Mouse (Mus musculus): ENCODE results near the gene Got2. TPM values are rescaled to one million over a fixed set of nuclear protein-coding genes. Genes with fewer than 3 reads are reported as not detected.
A peak's percentile ranks its signal among the peaks of the same experiment; 100 is the strongest.

Gene Got2
- polyA plus RNA-seq, 1 experiment, result 154 TPM

- DNase-seq (ENCODE audit: low read depth), result no peak
- no peak for TF ChIP-seq CTCF (IDR thresholded peaks at IDR 0.05; ENCODE audit: borderline replicate concordance, extremely low read depth, insufficient read depth, insufficient read length)
- no peak for TF ChIP-seq POLR2A (IDR thresholded peaks at IDR 0.05; ENCODE audit: borderline replicate concordance, extremely low read depth, insufficient read depth, insufficient read length, poor library complexity, severe bottlenecking)
These were observed 34.2 kb downstream of the Got2 start for GRCm38 (mm10) chr8:95854174-95854573.

GRCm38 (mm10) chr8:95853102-95853843 is 35.1 kb downstream of the Got2 start, which contains the start of gene Slc38a7:
Gene Slc38a7, minus strand, starts transcription at chr8:95853539.
- TF ChIP-seq POLR2A (IDR thresholded peaks at IDR 0.05; ENCODE audit: borderline replicate concordance, extremely low read depth, insufficient read depth, insufficient read length, poor library complexity, severe bottlenecking) (no peak), CTCF (IDR thresholded peaks at IDR 0.05; ENCODE audit: borderline replicate concordance, extremely low read depth, insufficient read depth, insufficient read length) (no peak)
- DNase-seq (ENCODE audit: low read depth), result peak; percentile 95

- TF ChIP-seq POLR2A (IDR thresholded peaks at IDR 0.05; ENCODE audit: borderline replicate concordance, extremely low read depth, insufficient read depth, insufficient read length, poor library complexity, severe bottlenecking), result no peak
- no peak for TF ChIP-seq CTCF (IDR thresholded peaks at IDR 0.05; ENCODE audit: borderline replicate concordance, extremely low read depth, insufficient read depth, insufficient read length)
- no peak for DNase-seq (ENCODE audit: low read depth)
These were observed 36.1 kb downstream of the Got2 start for GRCm38 (mm10) chr8:95852290-95852689.

GRCm38 (mm10) chr8:95850326-95850725 is 38.0 kb downstream of the Got2 start:
- no peak for TF ChIP-seq POLR2A (IDR thresholded peaks at IDR 0.05; ENCODE audit: borderline replicate concordance, extremely low read depth, insufficient read depth, insufficient read length, poor library complexity, severe bottlenecking)
- TF ChIP-seq CTCF (IDR thresholded peaks at IDR 0.05; ENCODE audit: borderline replicate concordance, extremely low read depth, insufficient read depth, insufficient read length), result no peak
- no peak for DNase-seq (ENCODE audit: low read depth)

- TF ChIP-seq CTCF (IDR thresholded peaks at IDR 0.05; ENCODE audit: borderline replicate concordance, extremely low read depth, insufficient read depth, insufficient read length) (no peak), POLR2A (IDR thresholded peaks at IDR 0.05; ENCODE audit: borderline replicate concordance, extremely low read depth, insufficient read depth, insufficient read length, poor library complexity, severe bottlenecking) (no peak)
- no peak for DNase-seq (ENCODE audit: low read depth)
These were observed 39.4 kb downstream of the Got2 start for GRCm38 (mm10) chr8:95848734-95849464.

- TF ChIP-seq CTCF (IDR thresholded peaks at IDR 0.05; ENCODE audit: borderline replicate concordance, extremely low read depth, insufficient read depth, insufficient read length), result no peak
- peak; percentile 28 for DNase-seq (ENCODE audit: low read depth)
These were observed 40.2 kb downstream of the Got2 start for GRCm38 (mm10) chr8:95848061-95848551.

- no peak for TF ChIP-seq POLR2A (IDR thresholded peaks at IDR 0.05; ENCODE audit: borderline replicate concordance, extremely low read depth, insufficient read depth, insufficient read length, poor library complexity, severe bottlenecking)
- no peak for TF ChIP-seq CTCF (IDR thresholded peaks at IDR 0.05; ENCODE audit: borderline replicate concordance, extremely low read depth, insufficient read depth, insufficient read length)
These were observed 43.3 kb downstream of the Got2 start for GRCm38 (mm10) chr8:95845026-95845425.

GRCm38 (mm10) chr8:95843968-95844367 is 44.4 kb downstream of the Got2 start:
- no peak for TF ChIP-seq POLR2A (IDR thresholded peaks at IDR 0.05; ENCODE audit: borderline replicate concordance, extremely low read depth, insufficient read depth, insufficient read length, poor library complexity, severe bottlenecking)
- TF ChIP-seq CTCF (IDR thresholded peaks at IDR 0.05; ENCODE audit: borderline replicate concordance, extremely low read depth, insufficient read depth, insufficient read length), result no peak
- DNase-seq (ENCODE audit: low read depth), result no peak

More at GRCm38 (mm10) chr8:95845026-95845425, 43.3 kb downstream of the Got2 start:
- DNase-seq (ENCODE audit: low read depth), result no peak

- no peak for TF ChIP-seq POLR2A (IDR thresholded peaks at IDR 0.05; ENCODE audit: borderline replicate concordance, extremely low read depth, insufficient read depth, insufficient read length, poor library complexity, severe bottlenecking)
- no peak for TF ChIP-seq CTCF (IDR thresholded peaks at IDR 0.05; ENCODE audit: borderline replicate concordance, extremely low read depth, insufficient read depth, insufficient read length)
- no peak for DNase-seq (ENCODE audit: low read depth)
These were observed 46.9 kb downstream of the Got2 start for GRCm38 (mm10) chr8:95841436-95841835.

- TF ChIP-seq CTCF (IDR thresholded peaks at IDR 0.05; ENCODE audit: borderline replicate concordance, extremely low read depth, insufficient read depth, insufficient read length) (no peak), POLR2A (IDR thresholded peaks at IDR 0.05; ENCODE audit: borderline replicate concordance, extremely low read depth, insufficient read depth, insufficient read length, poor library complexity, severe bottlenecking) (no peak)
- DNase-seq (ENCODE audit: low read depth), result no peak
These were observed 49.1 kb downstream of the Got2 start for GRCm38 (mm10) chr8:95839289-95839688.

- DNase-seq (ENCODE audit: low read depth), result no peak
- TF ChIP-seq CTCF (IDR thresholded peaks at IDR 0.05; ENCODE audit: borderline replicate concordance, extremely low read depth, insufficient read depth, insufficient read length) (no peak), POLR2A (IDR thresholded peaks at IDR 0.05; ENCODE audit: borderline replicate concordance, extremely low read depth, insufficient read depth, insufficient read length, poor library complexity, severe bottlenecking) (no peak)
These were observed 51.1 kb downstream of the Got2 start for GRCm38 (mm10) chr8:95837266-95837665.

Data from brain, embryonic 14.5 days (tissue).